Mouse (Mus musculus): Measurements from ENCODE around the gene Dstn. TPM values are rescaled to one million over a fixed set of nuclear protein-coding genes. Genes with fewer than 3 reads are reported as not detected.
A peak's percentile ranks its signal among the peaks of the same experiment; 100 is the strongest.

Dstn gene
- polyA plus RNA-seq, 1 experiment from 2014 or later = 272 TPM

GRCm38 (mm10) chr2:143951546-143952315, 36.6 kb downstream of the Dstn start:
- peak; percentile 70 for DNase-seq (ENCODE audit: low read depth, low spot score)
- in situ Hi-C loops (cut with MboI; ENCODE audit: low pct_unique_long_range_greater_than_20kb) = no loop called here
- no peaks in the 10 kb centered on the region for H3K27me3 ChIP-seq
- no peak for TF ChIP-seq CTCF (IDR thresholded peaks at IDR 0.05)
- peak; percentile 73 for ATAC-seq
- POLR2A ChIA-PET = interaction anchor here (1.4 kb wide), 1 partner anchor 11 kb away, joined by 5 read pairs; no protein-coding TSS in a partner anchor
- CTCF ChIA-PET = interaction anchor here (0.6 to 2.2 kb wide), 3 partner anchors 11 to 136 kb away, joined by 3 to 5 read pairs (median 5); no protein-coding TSS in a partner anchor

GRCm38 (mm10) chr2:143953944-143954343, 38.8 kb downstream of the Dstn start:
- in situ Hi-C loops (cut with MboI; ENCODE audit: low pct_unique_long_range_greater_than_20kb) = no loop called here
- ChIA-PET POLR2A (interaction anchor here (1.4 kb wide), 1 partner anchor 14 kb away, joined by 3 read pairs; no protein-coding TSS in a partner anchor), CTCF (interaction anchor here (1.2 to 2.2 kb wide), 2 partner anchors 9 to 55 kb away, joined by 3 to 5 read pairs; no protein-coding TSS in a partner anchor)
- TF ChIP-seq CTCF (IDR thresholded peaks at IDR 0.05) = no peak
- no peaks in the 10 kb centered on the region for H3K27me3 ChIP-seq
- no peak for DNase-seq (ENCODE audit: low read depth, low spot score)
- ATAC-seq = no peak

- POLR2A ChIA-PET = interaction anchor here (1.4 kb wide), 1 partner anchor 13 kb away, joined by 3 read pairs; no protein-coding TSS in a partner anchor
- no peak for TF ChIP-seq CTCF (IDR thresholded peaks at IDR 0.05)
- DNase-seq (ENCODE audit: low read depth, low spot score) (no peak), ATAC-seq (no peak)
- in situ Hi-C loops (cut with MboI; ENCODE audit: low pct_unique_long_range_greater_than_20kb) = no loop called here
- no peaks in the 10 kb centered on the region for H3K27me3 ChIP-seq
- CTCF ChIA-PET = no interaction called here
Observed at GRCm38 (mm10) chr2:143955004-143955403, 39.9 kb downstream of the Dstn start.

- in situ Hi-C loops (cut with MboI; ENCODE audit: low pct_unique_long_range_greater_than_20kb) = no loop called here
- CTCF ChIA-PET = interaction anchor here (1.2 kb wide), 1 partner anchor 25 kb away, joined by 4 read pairs; no protein-coding TSS in a partner anchor
- no peak for DNase-seq (ENCODE audit: low read depth, low spot score)
- TF ChIP-seq CTCF (IDR thresholded peaks at IDR 0.05) = no peak
- H3K27me3 ChIP-seq = no peaks in the 10 kb centered on the region
- POLR2A ChIA-PET = no interaction called here
- ATAC-seq = no peak
Observed at GRCm38 (mm10) chr2:143955746-143956145, 40.6 kb downstream of the Dstn start.

- no peak for TF ChIP-seq CTCF (IDR thresholded peaks at IDR 0.05)
- no peak for ATAC-seq
- no peaks in the 10 kb centered on the region for H3K27me3 ChIP-seq
- in situ Hi-C loops (cut with MboI; ENCODE audit: low pct_unique_long_range_greater_than_20kb) = no loop called here
- no peak for DNase-seq (ENCODE audit: low read depth, low spot score)
- CTCF ChIA-PET = interaction anchor here (1.5 to 1.7 kb wide), 4 partner anchors 9 to 94 kb away, joined by 4 to 5 read pairs (median 4); no protein-coding TSS in a partner anchor
- POLR2A ChIA-PET = no interaction called here
Observed at GRCm38 (mm10) chr2:143962192-143962591, 47.1 kb downstream of the Dstn start.

- DNase-seq (ENCODE audit: low read depth, low spot score) = no peak
- TF ChIP-seq CTCF (IDR thresholded peaks at IDR 0.05) = no peak
- ChIA-PET POLR2A (no interaction called here), CTCF (interaction anchor here (1.1 to 1.7 kb wide), 5 partner anchors 9 to 95 kb away, joined by 3 to 5 read pairs (median 4); no protein-coding TSS in a partner anchor)
- in situ Hi-C loops (cut with MboI; ENCODE audit: low pct_unique_long_range_greater_than_20kb) = no loop called here
- ATAC-seq = no peak
- H3K27me3 ChIP-seq = no peaks in the 10 kb centered on the region
Observed at GRCm38 (mm10) chr2:143963318-143963717, 48.2 kb downstream of the Dstn start.

- POLR2A ChIA-PET = no interaction called here
- TF ChIP-seq CTCF (IDR thresholded peaks at IDR 0.05) = no peak
- in situ Hi-C loops (cut with MboI; ENCODE audit: low pct_unique_long_range_greater_than_20kb) = no loop called here
Observed at GRCm38 (mm10) chr2:143969260-143969659, 54.1 kb downstream of the Dstn start.

GRCm38 (mm10) chr2:143970841-143971240, 55.7 kb downstream of the Dstn start:
- POLR2A ChIA-PET = no interaction called here
- no peak for ATAC-seq

More at GRCm38 (mm10) chr2:143969260-143969659, 54.1 kb downstream of the Dstn start:
- CTCF ChIA-PET = interaction anchor here (1.4 kb wide), 2 partner anchors 9 to 12 kb away, joined by 4 to 5 read pairs; no protein-coding TSS in a partner anchor
- no peak for DNase-seq (ENCODE audit: low read depth, low spot score)
- ATAC-seq = no peak
- H3K27me3 ChIP-seq = no peaks in the 10 kb centered on the region

GRCm38 (mm10) chr2:143971887-143972286, 56.8 kb downstream of the Dstn start:
- H3K27me3 ChIP-seq = no peaks in the 10 kb centered on the region
- in situ Hi-C loops (cut with MboI; ENCODE audit: low pct_unique_long_range_greater_than_20kb) = no loop called here
- no peak for TF ChIP-seq CTCF (IDR thresholded peaks at IDR 0.05)
- ChIA-PET CTCF (interaction anchor here (1.0 to 1.4 kb wide), 2 partner anchors 9 kb away, joined by 3 read pairs; no protein-coding TSS in a partner anchor), POLR2A (no interaction called here)
- DNase-seq (ENCODE audit: low read depth, low spot score) (no peak), ATAC-seq (no peak)

More at GRCm38 (mm10) chr2:143970841-143971240, 55.7 kb downstream of the Dstn start:
- CTCF ChIA-PET = no interaction called here
- DNase-seq (ENCODE audit: low read depth, low spot score) = no peak
- H3K27me3 ChIP-seq = no peaks in the 10 kb centered on the region
- in situ Hi-C loops (cut with MboI; ENCODE audit: low pct_unique_long_range_greater_than_20kb) = no loop called here
- TF ChIP-seq CTCF (IDR thresholded peaks at IDR 0.05) = no peak

- no peaks in the 10 kb centered on the region for H3K27me3 ChIP-seq
- POLR2A ChIA-PET = no interaction called here
- no peak for DNase-seq (ENCODE audit: low read depth, low spot score)
- CTCF ChIA-PET = interaction anchor here (1.4 kb wide), 1 partner anchor 10 kb away, joined by 3 read pairs; no protein-coding TSS in a partner anchor
- no peak for ATAC-seq
- in situ Hi-C loops (cut with MboI; ENCODE audit: low pct_unique_long_range_greater_than_20kb) = no loop called here
- no peak for TF ChIP-seq CTCF (IDR thresholded peaks at IDR 0.05)
Observed at GRCm38 (mm10) chr2:143973161-143973560, 58.0 kb downstream of the Dstn start.
